Mouse (Mus musculus) brain, embryonic 14.5 days (tissue): ENCODE measurements around the gene Exoc4.

Experiments used
- CTCF ChIP-seq: fragments of 200-500 bp; IDR thresholded peaks from 2 replicates; pipeline ENCODE4 v1.5.1; 2012; ENCODE audit warnings: inconsistent platforms, mild to moderate bottlenecking, moderate library complexity, borderline replicate concordance; ENCODE audit not compliant: insufficient read depth, insufficient read length; ENCODE audit errors: extremely low read depth
- POLR2A ChIP-seq: fragments of 200-500 bp; IDR thresholded peaks from 2 replicates; pipeline ENCODE4 v1.6.1; 2012; ENCODE audit warnings: mild to moderate bottlenecking, inconsistent platforms, borderline replicate concordance; ENCODE audit not compliant: poor library complexity, insufficient read depth, insufficient read length, severe bottlenecking; ENCODE audit errors: extremely low read depth

DNA sequence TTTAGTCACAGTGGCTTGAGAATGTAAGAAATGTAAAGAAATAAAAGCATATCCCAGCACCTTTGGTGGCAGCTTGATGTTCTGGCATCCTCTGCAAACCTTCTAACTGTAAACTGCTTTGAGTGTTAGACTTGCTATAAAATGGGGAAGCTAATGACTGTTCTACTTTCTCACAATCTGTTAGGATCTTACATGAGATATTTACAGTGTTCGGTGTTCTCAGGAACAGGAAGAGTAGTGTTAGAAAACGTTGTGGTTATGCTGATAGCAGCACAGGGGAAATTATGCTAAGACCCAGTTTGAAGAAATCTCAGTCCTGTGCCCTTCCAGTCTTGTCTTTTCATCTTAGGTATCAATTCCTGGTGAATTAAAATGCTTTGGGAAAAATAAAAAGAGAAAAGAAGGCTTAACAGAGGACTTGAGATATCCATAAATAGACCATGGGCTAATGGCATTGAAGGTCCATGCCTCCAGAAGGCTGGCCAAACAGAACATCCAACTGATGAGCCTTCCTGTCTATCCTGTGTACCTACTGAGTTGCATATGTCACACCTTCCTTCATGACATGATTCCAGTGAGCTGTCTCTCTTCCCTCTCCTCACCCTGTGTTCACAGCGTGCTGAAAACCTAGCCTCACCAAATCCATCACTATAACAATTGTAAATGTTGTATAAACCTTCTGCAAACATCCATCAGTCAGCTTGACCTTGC is 557.3 kb downstream of the Exoc4 start:
- TF ChIP-seq POLR2A (no peak), CTCF (no peak)
